Mouse (Mus musculus) liver, adult 2 months (tissue): ENCODE data around the gene Tmem41b.
"Not testable (repeated sequence)": the region's sequence is repeated elsewhere in the genome, so short reads cannot be mapped to it uniquely, and the experiment has no call there.

ENCODE experiments used
- CTCF ChIP-seq: fragments of 200-500 bp; IDR thresholded peaks from 2 replicates; pipeline ENCODE4 v1.5.1; 2011; ENCODE audit warnings: low read depth, low read length, control low read depth
- POLR2A ChIP-seq: fragments of 200-500 bp; IDR thresholded peaks from 2 replicates; pipeline ENCODE4 v1.6.1; 2011; ENCODE audit warnings: low read length, control low read depth; ENCODE audit not compliant: insufficient read depth; ENCODE audit errors: extremely low read depth

GRCm38 (mm10) chr7:109984608-109985007 is 2.1 kb downstream of the Tmem41b start:
- not testable (repeated sequence) for TF ChIP-seq CTCF, POLR2A
